Mouse (Mus musculus) testis, adult 2 months (tissue): ENCODE measurements around the gene Gm45717. TPM values are rescaled to one million over a fixed set of nuclear protein-coding genes. Genes with fewer than 3 reads are reported as not detected.

Experiments used
- H3K27ac ChIP-seq: fragments of 200-500 bp; 2 replicates; pipeline ENCODE4 v1.5.1; 2012; ENCODE audit warnings: low read depth, low read length; ENCODE audit not compliant: control insufficient read depth, insufficient read depth
- H3K27me3 ChIP-seq: fragments of 200-500 bp; 2 replicates; pipeline ENCODE4 v1.6.1; 2012; ENCODE audit warnings: mild to moderate bottlenecking, low read length, moderate library complexity; ENCODE audit not compliant: control insufficient read depth, insufficient read depth
- H3K36me3 ChIP-seq: fragments of 200-500 bp; 2 replicates; pipeline ENCODE4 v1.6.1; 2012; ENCODE audit warnings: mild to moderate bottlenecking, low read length; ENCODE audit not compliant: control insufficient read depth, insufficient read depth
- H3K4me1 ChIP-seq: fragments of 200-500 bp; 2 replicates; pipeline ENCODE4 v1.6.1; 2012; ENCODE audit warnings: low read length; ENCODE audit not compliant: control insufficient read depth, insufficient read depth
- H3K4me3 ChIP-seq: fragments of 200-500 bp; 2 replicates; pipeline ENCODE4 v1.5.1; 2012; ENCODE audit warnings: low read depth, mild to moderate bottlenecking, low read length, moderate library complexity, mixed read lengths; ENCODE audit not compliant: control insufficient read depth
- CTCF ChIP-seq: fragments of 200-500 bp; IDR thresholded peaks from 2 replicates; pipeline ENCODE4 v1.5.1; 2012; ENCODE audit warnings: low read depth, mild to moderate bottlenecking, inconsistent platforms, low read length, moderate library complexity; ENCODE audit not compliant: control insufficient read depth, insufficient read depth, insufficient replicate concordance
- POLR2A ChIP-seq: fragments of 200-500 bp; IDR thresholded peaks from 2 replicates; pipeline ENCODE4 v1.6.1; 2012; ENCODE audit warnings: low read depth, mild to moderate bottlenecking, inconsistent platforms, low read length, moderate library complexity; ENCODE audit not compliant: control insufficient read depth
- polyA plus RNA-seq: library from polyadenylated mRNA; depleted of rRNA; stranded (reverse); fragments of >200 nt; gene quantifications from 2 replicates; pipeline ENCODE4 v1.2.3, GENCODE M21; 2012

The Gm45717 gene
- polyA plus RNA-seq, 1 experiment, result not detected

DNA sequence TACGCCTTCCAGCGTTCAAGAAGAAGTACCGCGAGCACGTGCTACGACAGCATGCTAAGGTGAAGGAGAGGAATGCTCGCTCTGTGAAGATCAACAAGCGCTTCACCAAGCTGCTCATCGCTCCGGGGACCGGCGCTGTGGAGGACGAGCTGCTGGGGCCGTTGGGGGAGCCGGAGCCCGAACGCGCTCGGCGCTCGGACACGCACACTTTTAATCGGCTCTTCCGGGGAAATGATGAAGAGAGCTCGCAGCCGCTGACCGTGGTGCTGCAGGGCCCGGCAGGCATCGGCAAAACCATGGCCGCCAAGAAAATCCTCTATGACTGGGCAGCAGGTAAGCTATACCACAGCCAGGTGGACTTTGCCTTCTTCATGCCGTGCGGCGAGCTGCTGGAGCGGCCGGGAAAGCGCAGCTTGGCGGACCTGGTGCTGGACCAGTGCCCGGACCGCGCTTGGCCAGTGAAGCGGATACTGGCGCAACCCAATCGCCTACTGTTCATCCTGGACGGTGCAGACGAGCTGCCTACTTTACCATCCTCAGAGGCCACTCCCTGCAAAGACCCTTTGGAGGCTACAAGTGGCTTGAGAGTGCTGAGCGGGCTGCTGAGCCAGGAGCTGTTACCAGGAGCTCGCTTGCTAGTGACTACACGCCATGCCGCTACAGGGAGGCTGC lies 33.2 kb downstream of the Gm45717 start:
- peaks cover 3% of the 10 kb centered on the region for H3K4me1 ChIP-seq
- no peaks in the 10 kb centered on the region for H3K36me3 ChIP-seq
- no peak overlapping the region for H3K27ac ChIP-seq
- no peak for TF ChIP-seq POLR2A
- TF ChIP-seq CTCF, result no peak
- H3K27me3 ChIP-seq, result no peaks in the 10 kb centered on the region; the same call in 1 of the 2 replicates
- peak overlapping the region; percentile 25; the same call in 1 of the 2 replicates for H3K4me3 ChIP-seq

DNA sequence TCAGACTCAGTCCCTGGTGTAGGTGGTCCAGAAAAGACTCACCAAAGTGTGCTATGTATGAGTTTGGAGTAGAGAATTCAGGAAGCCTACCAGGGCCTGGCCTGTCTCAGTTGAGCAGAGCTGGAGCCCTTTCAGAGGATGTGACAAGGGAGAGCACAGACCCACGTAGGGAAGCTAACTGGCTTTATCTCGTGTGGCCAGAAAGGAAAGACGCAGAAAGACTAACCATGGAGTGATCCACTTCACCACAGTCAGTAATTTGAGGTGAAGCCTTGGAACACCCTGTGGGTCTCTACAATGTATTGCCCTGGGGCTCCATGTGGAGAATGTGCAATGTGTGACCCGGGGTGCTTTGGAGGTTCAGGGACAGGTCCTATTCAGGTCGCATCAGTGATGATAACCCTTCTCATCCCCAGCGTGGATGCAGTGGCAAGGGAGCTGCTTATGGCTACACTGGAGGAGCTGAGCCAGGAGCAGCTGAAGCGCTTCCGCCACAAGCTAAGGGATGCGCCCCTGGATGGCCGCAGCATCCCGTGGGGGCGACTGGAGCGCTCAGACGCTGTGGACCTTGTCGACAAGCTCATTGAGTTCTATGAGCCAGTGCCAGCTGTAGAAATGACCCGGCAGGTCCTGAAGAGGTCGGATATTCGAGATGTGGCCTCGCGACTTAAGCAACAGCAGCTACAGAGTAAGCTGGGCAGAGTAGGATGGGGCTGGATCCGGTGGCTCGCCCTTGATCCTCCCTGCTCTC lies 34.3 kb downstream of the Gm45717 start:
- Histone ChIP-seq H3K27me3 (no peaks in the 10 kb centered on the region; the same call in 1 of the 2 replicates), H3K27ac (no peak overlapping the region), H3K36me3 (no peaks in the 10 kb centered on the region), H3K4me1 (peaks cover 3% of the 10 kb centered on the region), H3K4me3 (no peak overlapping the region)
- TF ChIP-seq POLR2A (no peak), CTCF (no peak)

- H3K4me1 ChIP-seq, result peaks cover 3% of the 10 kb centered on the region
- H3K27ac ChIP-seq, result no peak within 1 kb of the TSS
- no peaks in the 10 kb centered on the region; the same call in 1 of the 2 replicates for H3K27me3 ChIP-seq
- H3K36me3 ChIP-seq, result no peaks in the 10 kb centered on the region
- no peak within 1 kb of the TSS for H3K4me3 ChIP-seq
- no peak for TF ChIP-seq POLR2A
- no peak for TF ChIP-seq CTCF
These were observed 35.2 kb downstream of the Gm45717 start, which contains the start of gene Nlrp6 for GRCm38 (mm10) chr7:140920418-140921029. TSS of gene Nlrp6 (plus strand) at chr7:140920902.

- TF ChIP-seq POLR2A (no peak), CTCF (no peak)
- Histone ChIP-seq H3K36me3 (no peaks in the 10 kb centered on the region), H3K27ac (no peak overlapping the region), H3K4me1 (peaks cover 3% of the 10 kb centered on the region), H3K27me3 (no peaks in the 10 kb centered on the region; the same call in 1 of the 2 replicates), H3K4me3 (no peak overlapping the region)
These were observed 35.8 kb downstream of the Gm45717 start for GRCm38 (mm10) chr7:140919911-140920310.

GRCm38 (mm10) chr7:140914031-140914690 lies 41.6 kb downstream of the Gm45717 start:
- TF ChIP-seq CTCF (no peak), POLR2A (no peak)
- H3K4me1 ChIP-seq, result peaks cover 2% of the 10 kb centered on the region; the same call in 1 of the 2 replicates
- no peak overlapping the region for H3K4me3 ChIP-seq

GRCm38 (mm10) chr7:140912846-140913482 lies 42.8 kb downstream of the Gm45717 start:
- Histone ChIP-seq H3K36me3 (no peaks in the 10 kb centered on the region), H3K27me3 (no peaks in the 10 kb centered on the region), H3K4me1 (peaks cover 5% of the 10 kb centered on the region), H3K4me3 (no peak overlapping the region), H3K27ac (no peak overlapping the region)
- TF ChIP-seq POLR2A (no peak), CTCF (no peak)

More at GRCm38 (mm10) chr7:140914031-140914690, 41.6 kb downstream of the Gm45717 start:
- H3K36me3 ChIP-seq, result no peaks in the 10 kb centered on the region
- no peaks in the 10 kb centered on the region for H3K27me3 ChIP-seq
- no peak overlapping the region for H3K27ac ChIP-seq

GRCm38 (mm10) chr7:140912293-140912692 lies 43.4 kb downstream of the Gm45717 start:
- no peak overlapping the region for H3K4me3 ChIP-seq
- H3K27me3 ChIP-seq, result no peaks in the 10 kb centered on the region
- peaks cover 5% of the 10 kb centered on the region for H3K4me1 ChIP-seq
- no peak overlapping the region for H3K27ac ChIP-seq
- no peaks in the 10 kb centered on the region for H3K36me3 ChIP-seq
- no peak for TF ChIP-seq CTCF
- TF ChIP-seq POLR2A, result no peak
